Mouse (Mus musculus) stomach, adult 2 months (tissue): Measurements from ENCODE around the gene Fam122a. TPM values are rescaled to one million over a fixed set of nuclear protein-coding genes. Genes with fewer than 3 reads are reported as not detected.

Source experiments
- polyA plus RNA-seq: library from polyadenylated mRNA; depleted of rRNA; stranded (reverse); fragments of >200 nt; gene quantifications from 2 replicates; pipeline ENCODE4 v1.2.3, GENCODE M21; 2012; rRNA removed

Fam122a gene
- 18.2 and 24.7 TPM in 2 replicates for polyA plus RNA-seq

GRCm38 (mm10) chr19:24476929-24477882 lies at the start of gene Fam122a:
Fam122a (minus strand) TSS chr19:24477356.

Other genes with a start within 250 kb of the Fam122a start
- gene Fxn, start 196.8 kb downstream of the Fam122a start, polyA plus RNA-seq, result 8.8 and 11.6 TPM in 2 replicates
- 2.3 and 2.4 TPM in 2 replicates for gene Pip5k1b, start 78.5 kb upstream of the Fam122a start, polyA plus RNA-seq
- gene Tmem252, start 196.7 kb upstream of the Fam122a start, polyA plus RNA-seq, result 0.05 and 0.13 TPM in 2 replicates